Mouse (Mus musculus): Measurements from ENCODE around the gene Rsbn1. TPM values are rescaled to one million over a fixed set of nuclear protein-coding genes. Genes with fewer than 3 reads are reported as not detected.
A peak's percentile ranks its signal among the peaks of the same experiment; 100 is the strongest.

The Rsbn1 gene
- polyA plus RNA-seq (2016; fragmentation: Nextera tagmentation; extraction: Ambion mirVana): 12.6 and 15.1 TPM in 2 replicates

DNA sequence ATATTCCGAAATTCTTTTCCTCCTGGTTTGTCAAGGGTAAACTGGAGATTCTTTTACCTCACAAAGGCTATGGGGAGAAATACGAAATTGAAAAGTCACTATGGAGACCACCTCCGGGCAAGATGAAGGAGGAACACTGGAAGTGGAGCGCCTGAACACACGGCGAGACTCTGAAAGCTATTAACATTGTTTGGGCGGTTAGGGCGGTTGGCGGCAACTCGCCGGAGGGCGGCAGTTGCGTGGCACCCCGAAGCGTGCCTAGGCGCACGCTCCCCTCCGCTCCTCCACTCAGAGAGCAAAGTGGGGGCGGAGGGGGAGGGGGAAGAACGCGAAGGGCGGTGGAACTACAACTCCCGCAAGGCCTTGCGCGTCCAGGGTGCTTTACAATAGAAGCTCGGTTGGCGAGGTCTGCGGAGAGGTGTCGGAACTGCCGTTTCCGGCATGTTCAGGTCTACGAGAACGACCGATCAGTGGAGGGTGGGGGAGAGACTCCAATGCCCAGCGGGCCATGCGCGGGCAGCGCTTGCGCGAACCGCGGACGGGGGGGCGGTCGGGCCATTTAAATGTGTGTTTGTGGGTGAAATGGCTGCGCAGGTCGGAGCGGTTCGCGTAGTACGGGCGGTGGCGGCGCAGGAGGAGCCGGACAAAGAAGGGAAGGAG lies at the start of gene Rsbn1:
Rsbn1 (plus strand) TSS at position 111 of the 660 bp plus-strand sequence.
- under 1% methylated on average over 55 of the region's 55 CpGs for WGBS
- DNase-seq (ENCODE audit: low spot score): peak; percentile 95
- Histone ChIP-seq H3K4me3 (peak within 1 kb of the TSS; percentile 83), H3K27me3 (ENCODE audit: low read depth, poor library complexity, severe bottlenecking) (no peaks in the 10 kb centered on the region), H3K27ac (peak within 1 kb of the TSS; percentile 96), H3K4me1 (peaks cover 16% of the 10 kb centered on the region), H3K36me3 (no peaks in the 10 kb centered on the region), H3K9me3 (replicated peaks) (no peaks in the 10 kb centered on the region)

DNA sequence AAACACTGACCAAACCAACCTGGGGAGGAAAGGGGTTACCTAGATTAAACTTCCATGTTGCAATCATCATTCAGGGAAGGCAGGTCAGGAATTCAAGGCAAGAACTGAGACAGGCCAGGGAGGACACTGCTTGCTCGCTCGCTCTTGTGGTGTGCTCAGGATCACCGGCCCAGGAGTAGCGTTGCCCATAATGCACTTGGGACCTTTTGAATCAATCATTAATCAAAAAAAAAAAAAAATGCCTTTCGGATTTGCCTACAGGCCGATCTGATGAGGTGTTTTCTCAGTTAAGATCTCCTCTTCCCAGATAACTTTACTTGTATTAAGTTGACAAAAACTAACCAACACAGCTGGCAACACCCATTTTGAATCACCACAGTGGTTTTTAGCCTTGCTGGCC lies 49.7 kb upstream of the Rsbn1 start:
- H3K27ac ChIP-seq: no peak overlapping the region
- no peak overlapping the region for H3K4me3 ChIP-seq
- no peaks in the 10 kb centered on the region for H3K9me3 ChIP-seq (replicated peaks)
- H3K4me1 ChIP-seq: no peaks in the 10 kb centered on the region
- no peaks in the 10 kb centered on the region for H3K27me3 ChIP-seq (ENCODE audit: low read depth, poor library complexity, severe bottlenecking)
- 91% methylated on average over 6 of the region's 6 CpGs for WGBS
- DNase-seq (ENCODE audit: low spot score): no peak
- H3K36me3 ChIP-seq: no peaks in the 10 kb centered on the region

DNA sequence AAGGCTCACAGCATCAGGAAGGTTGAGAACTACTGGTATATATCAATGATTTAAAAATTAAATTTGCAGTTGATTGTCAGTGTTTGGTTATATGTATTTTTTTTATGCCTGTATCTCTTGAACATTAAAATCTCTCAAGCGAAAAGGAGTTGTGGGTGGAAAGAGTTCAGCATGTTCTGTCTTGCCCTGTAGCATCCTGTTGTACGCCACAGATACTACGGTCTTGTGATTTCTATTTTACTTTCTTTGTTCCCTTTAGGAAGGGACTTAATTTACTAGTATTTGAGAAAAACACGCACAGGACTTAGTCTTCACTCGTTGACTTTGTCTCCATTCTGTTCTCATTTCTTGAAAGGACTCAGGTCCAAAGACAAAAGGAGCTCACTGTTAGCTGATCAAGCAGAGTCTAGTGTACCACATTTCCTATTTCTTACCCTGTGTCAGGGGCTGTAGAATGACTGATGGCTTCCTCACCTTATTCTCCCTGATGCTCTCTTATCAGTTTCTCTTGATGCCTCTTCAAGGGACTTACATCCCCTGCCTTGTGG lies 46.4 kb upstream of the Rsbn1 start:
- Histone ChIP-seq H3K36me3 (no peaks in the 10 kb centered on the region), H3K27me3 (ENCODE audit: low read depth, poor library complexity, severe bottlenecking) (no peaks in the 10 kb centered on the region), H3K4me1 (no peaks in the 10 kb centered on the region), H3K27ac (no peak overlapping the region), H3K4me3 (no peak overlapping the region), H3K9me3 (replicated peaks) (no peaks in the 10 kb centered on the region)
- 91% methylated on average over 5 of the region's 5 CpGs for WGBS
- DNase-seq (ENCODE audit: low spot score): no peak

DNA sequence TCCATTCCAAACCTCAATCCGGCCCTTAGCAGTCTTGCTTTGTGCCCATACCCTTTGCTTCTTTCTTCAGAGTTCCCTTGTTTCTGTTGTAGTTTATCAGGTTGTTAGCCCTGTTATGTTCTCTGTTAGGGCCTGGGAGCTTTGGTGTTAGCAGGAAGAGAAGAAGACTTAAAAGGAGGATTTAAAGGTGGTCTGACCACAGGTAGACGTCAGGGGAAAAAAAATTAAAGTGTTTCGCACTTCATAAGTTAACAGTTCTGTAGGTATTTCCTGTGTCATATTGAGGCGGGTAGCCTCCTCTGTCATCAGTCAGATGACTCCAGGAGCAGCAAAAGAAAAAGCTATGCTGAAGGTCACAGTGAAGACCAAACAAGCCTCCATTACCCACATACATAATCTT lies 45.9 kb upstream of the Rsbn1 start:
- H3K27ac ChIP-seq: no peak overlapping the region
- WGBS: 81% methylated on average over 4 of the region's 4 CpGs
- no peaks in the 10 kb centered on the region for H3K9me3 ChIP-seq (replicated peaks)
- no peaks in the 10 kb centered on the region for H3K27me3 ChIP-seq (ENCODE audit: low read depth, poor library complexity, severe bottlenecking)
- no peak overlapping the region for H3K4me3 ChIP-seq
- no peaks in the 10 kb centered on the region for H3K36me3 ChIP-seq
- no peak for DNase-seq (ENCODE audit: low spot score)
- H3K4me1 ChIP-seq: no peaks in the 10 kb centered on the region

DNA sequence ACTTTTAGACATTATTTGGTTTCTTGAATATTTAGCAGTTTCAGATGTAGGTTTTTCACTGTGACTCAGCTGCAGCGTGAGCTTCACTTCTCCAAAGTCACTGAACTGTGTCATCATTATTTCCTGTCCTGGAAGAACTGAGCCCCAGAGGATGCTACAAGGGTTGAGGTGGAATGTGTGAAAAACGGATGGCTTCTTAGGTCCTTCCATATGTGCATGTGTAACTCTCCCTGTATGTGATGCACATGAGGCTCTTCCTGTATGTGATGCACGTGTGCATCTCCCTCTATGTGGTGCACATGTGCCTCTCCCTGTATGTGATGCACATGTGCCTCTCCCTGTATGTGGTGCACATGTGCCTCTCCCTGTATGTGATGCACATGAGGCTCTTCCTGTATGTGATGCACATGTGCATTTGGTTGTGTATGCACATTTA lies 41.2 kb upstream of the Rsbn1 start:
- Histone ChIP-seq H3K27ac (no peak overlapping the region), H3K9me3 (replicated peaks) (no peaks in the 10 kb centered on the region), H3K4me3 (no peak overlapping the region), H3K4me1 (no peaks in the 10 kb centered on the region), H3K36me3 (no peaks in the 10 kb centered on the region), H3K27me3 (ENCODE audit: low read depth, poor library complexity, severe bottlenecking) (no peaks in the 10 kb centered on the region)
- DNase-seq (ENCODE audit: low spot score): no peak
- 80% methylated on average over 3 of the region's 3 CpGs for WGBS

DNA sequence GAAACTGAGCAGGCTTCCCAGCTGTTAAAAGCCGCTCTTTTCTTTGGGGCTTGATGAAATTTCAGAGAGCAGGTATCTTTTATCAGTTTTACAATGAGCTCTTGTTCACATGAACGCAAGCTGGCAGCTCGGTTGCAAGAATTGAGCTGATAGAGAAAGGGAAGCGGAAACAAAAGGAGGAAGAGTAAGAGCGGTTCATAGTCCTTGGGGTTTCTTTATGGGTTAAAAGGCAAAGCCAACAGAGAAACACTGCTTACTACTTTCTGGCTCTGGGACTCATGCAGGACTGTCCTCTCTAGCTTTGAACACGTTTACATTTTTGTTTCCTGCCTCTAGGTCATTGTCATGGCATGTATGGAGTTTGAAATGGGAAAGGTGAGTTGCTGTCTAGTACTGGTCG lies 39.6 kb upstream of the Rsbn1 start:
- Histone ChIP-seq H3K27me3 (ENCODE audit: low read depth, poor library complexity, severe bottlenecking) (no peaks in the 10 kb centered on the region), H3K4me1 (no peaks in the 10 kb centered on the region), H3K36me3 (no peaks in the 10 kb centered on the region), H3K4me3 (no peak overlapping the region), H3K9me3 (replicated peaks) (no peaks in the 10 kb centered on the region), H3K27ac (no peak overlapping the region)
- no peak for DNase-seq (ENCODE audit: low spot score)
- WGBS: 75% methylated on average over 7 of the region's 7 CpGs

DNA sequence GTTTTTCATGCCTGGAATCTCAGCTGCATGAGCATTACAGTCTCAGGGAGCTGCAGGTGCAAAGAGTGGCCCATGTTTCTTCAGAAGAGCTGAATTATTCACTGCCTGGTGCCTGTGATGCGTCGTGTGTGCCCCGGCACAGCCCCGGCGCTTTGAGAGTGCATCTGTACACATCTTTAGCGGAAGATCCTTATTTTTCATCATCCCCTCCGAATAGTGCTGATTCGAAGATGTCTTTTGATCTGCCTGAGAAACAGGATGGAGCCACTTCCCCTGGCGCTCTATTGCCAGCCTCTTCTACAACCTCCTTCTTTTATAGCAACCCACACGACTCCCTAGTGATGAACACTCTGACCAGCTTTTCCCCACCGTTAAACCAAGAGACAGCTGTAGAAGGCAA lies 28.0 kb upstream of the Rsbn1 start:
- H3K36me3 ChIP-seq: no peaks in the 10 kb centered on the region
- H3K27ac ChIP-seq: no peak overlapping the region
- DNase-seq (ENCODE audit: low spot score): no peak
- no peaks in the 10 kb centered on the region for H3K9me3 ChIP-seq (replicated peaks)
- no peaks in the 10 kb centered on the region for H3K27me3 ChIP-seq (ENCODE audit: low read depth, poor library complexity, severe bottlenecking)
- no peak overlapping the region for H3K4me3 ChIP-seq
- 81% methylated on average over 11 of the region's 11 CpGs for WGBS
- no peaks in the 10 kb centered on the region for H3K4me1 ChIP-seq

DNA sequence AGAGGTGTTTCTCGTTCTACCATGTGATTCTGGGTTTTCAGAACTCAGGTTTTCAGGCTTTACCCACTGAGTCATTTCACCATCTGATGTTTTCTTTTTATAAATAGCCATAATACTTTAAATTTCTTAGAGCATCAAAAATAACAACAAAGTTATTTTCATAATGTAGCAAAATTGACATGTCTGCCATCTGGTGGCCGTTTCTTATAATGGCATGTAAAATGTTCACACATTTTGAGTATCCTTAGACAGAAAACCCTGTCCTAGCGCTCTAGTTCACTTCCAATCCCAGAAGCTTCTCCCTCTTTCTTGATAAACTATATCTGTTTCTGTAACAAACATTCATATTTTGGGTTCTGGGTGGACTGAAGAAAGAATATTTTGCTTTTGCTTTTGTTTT lies 26.3 kb upstream of the Rsbn1 start:
- no peak overlapping the region for H3K4me3 ChIP-seq
- no peaks in the 10 kb centered on the region for H3K27me3 ChIP-seq (ENCODE audit: low read depth, poor library complexity, severe bottlenecking)
- H3K4me1 ChIP-seq: no peaks in the 10 kb centered on the region; the same call in 1 of the 2 replicates
- DNase-seq (ENCODE audit: low spot score): no peak
- H3K27ac ChIP-seq: no peak overlapping the region
- WGBS: 36% methylated on average over 3 of the region's 3 CpGs
- no peaks in the 10 kb centered on the region for H3K9me3 ChIP-seq (replicated peaks)
- no peaks in the 10 kb centered on the region for H3K36me3 ChIP-seq

DNA sequence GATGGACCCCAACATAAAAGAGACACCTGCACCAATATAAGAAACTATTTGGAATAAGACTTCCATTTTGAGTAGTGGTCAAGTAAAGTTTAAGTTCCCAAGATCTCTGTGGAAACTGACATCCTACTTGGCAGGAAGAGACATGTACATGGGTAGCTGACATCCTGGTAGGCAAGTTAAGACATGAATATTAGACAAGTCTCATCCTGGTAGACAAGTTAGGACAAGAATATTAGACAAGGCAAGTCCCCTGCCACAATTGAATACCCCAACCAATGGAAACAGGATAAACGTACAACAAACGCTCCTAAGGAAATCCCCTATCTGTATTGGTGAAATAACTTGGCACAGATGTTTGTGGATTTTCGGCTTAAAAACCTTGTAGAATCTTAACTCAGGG lies 20.5 kb upstream of the Rsbn1 start:
- Histone ChIP-seq H3K27me3 (ENCODE audit: low read depth, poor library complexity, severe bottlenecking) (no peaks in the 10 kb centered on the region), H3K36me3 (no peaks in the 10 kb centered on the region), H3K9me3 (replicated peaks) (no peaks in the 10 kb centered on the region), H3K27ac (no peak overlapping the region), H3K4me1 (no peaks in the 10 kb centered on the region; the same call in 1 of the 2 replicates), H3K4me3 (no peak overlapping the region)
- DNase-seq (ENCODE audit: low spot score): no peak
- 97% methylated on average over 3 of the region's 3 CpGs for WGBS

DNA sequence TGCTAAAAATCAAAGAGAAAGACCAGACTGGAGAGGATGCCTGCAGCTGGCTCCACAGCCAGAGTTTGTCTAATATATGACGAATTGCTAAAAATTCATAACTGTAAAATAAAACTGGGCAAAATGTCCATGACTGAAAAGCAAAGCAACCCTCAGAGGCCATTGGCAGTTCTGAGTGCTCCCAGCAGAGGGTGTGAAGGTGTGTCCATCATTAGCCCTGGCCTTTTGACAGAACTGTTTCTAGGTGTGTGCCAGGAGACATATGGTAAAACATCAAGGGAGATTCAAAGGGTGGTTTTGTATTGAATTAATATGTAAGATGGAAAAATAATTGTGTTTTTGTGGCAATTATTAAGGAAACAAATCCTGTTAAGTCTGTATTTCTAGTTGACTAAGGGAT lies 9.2 kb upstream of the Rsbn1 start:
- no peak for DNase-seq (ENCODE audit: low spot score)

DNA sequence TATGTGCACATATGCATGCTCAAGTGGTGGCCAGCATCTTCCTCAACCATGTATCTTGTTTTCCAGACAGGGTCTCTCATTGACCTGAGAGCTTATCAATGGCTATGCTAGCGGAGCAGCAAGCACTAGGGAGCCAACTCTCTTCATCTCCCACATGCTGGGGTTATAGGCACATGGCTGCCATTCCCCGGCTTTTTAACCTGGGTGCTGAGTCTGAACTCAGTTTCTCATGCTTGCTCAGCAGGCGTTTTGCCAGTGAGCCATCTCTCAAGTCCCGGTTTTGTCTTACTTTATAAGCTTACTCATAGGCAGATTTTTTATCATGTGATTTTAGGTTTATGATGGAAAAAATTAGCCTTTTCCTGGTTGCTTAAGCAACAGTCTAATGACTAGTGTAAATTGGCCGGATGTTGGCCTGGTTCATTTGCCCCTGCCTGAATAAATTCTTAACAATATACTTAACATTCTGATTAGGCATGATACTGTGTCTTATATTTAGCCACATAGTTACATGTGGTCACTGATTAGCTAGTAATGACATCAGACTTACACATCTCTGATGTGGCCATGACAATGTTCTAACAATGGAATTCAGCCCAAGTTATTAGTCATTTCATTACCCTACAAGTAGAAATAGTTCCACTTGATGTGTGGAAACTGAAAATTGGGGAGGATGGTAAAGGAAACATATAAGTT lies 6.4 kb upstream of the Rsbn1 start:
- no peak overlapping the region for H3K27ac ChIP-seq
- H3K9me3 ChIP-seq (replicated peaks): no peaks in the 10 kb centered on the region
- no peak for DNase-seq (ENCODE audit: low spot score)
- no peaks in the 10 kb centered on the region for H3K4me1 ChIP-seq
- no peaks in the 10 kb centered on the region for H3K36me3 ChIP-seq
- H3K4me3 ChIP-seq: no peak overlapping the region
- H3K27me3 ChIP-seq (ENCODE audit: low read depth, poor library complexity, severe bottlenecking): no peaks in the 10 kb centered on the region
- WGBS: 78% methylated on average over 5 of the region's 5 CpGs

More for the DNA sequence above, 9.2 kb upstream of the Rsbn1 start:
- H3K4me1 ChIP-seq: no peaks in the 10 kb centered on the region
- no peak overlapping the region for H3K27ac ChIP-seq
- 91% methylated on average over 1 of the region's 1 CpGs for WGBS
- H3K9me3 ChIP-seq (replicated peaks): no peaks in the 10 kb centered on the region
- no peaks in the 10 kb centered on the region for H3K27me3 ChIP-seq (ENCODE audit: low read depth, poor library complexity, severe bottlenecking)
- H3K36me3 ChIP-seq: no peaks in the 10 kb centered on the region
- no peak overlapping the region for H3K4me3 ChIP-seq

DNA sequence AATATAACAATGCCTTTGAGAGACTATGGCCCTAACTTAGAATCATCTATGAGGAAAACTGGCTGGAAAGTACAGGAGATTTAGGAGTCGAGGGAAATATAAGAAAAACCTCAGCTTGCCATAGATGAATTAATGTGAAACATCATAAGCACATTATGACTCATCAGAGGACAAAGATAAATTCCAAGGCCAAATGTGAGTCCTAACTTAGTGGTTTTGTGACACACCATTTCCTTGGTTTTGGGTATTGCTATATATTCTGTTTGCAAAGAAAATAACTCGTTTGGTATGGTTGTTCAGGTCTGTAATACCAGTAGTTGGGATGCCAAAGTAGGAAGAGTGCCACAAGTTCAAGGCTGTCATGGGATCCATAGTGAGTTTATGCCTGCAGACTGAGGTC lies 5.1 kb upstream of the Rsbn1 start:
- H3K4me3 ChIP-seq: no peak overlapping the region
- no peaks in the 10 kb centered on the region for H3K9me3 ChIP-seq (replicated peaks)
- no peak overlapping the region for H3K27ac ChIP-seq
- WGBS: 72% methylated on average over 2 of the region's 2 CpGs
- no peaks in the 10 kb centered on the region for H3K4me1 ChIP-seq
- DNase-seq (ENCODE audit: low spot score): no peak
- H3K36me3 ChIP-seq: no peaks in the 10 kb centered on the region
- H3K27me3 ChIP-seq (ENCODE audit: low read depth, poor library complexity, severe bottlenecking): no peaks in the 10 kb centered on the region

DNA sequence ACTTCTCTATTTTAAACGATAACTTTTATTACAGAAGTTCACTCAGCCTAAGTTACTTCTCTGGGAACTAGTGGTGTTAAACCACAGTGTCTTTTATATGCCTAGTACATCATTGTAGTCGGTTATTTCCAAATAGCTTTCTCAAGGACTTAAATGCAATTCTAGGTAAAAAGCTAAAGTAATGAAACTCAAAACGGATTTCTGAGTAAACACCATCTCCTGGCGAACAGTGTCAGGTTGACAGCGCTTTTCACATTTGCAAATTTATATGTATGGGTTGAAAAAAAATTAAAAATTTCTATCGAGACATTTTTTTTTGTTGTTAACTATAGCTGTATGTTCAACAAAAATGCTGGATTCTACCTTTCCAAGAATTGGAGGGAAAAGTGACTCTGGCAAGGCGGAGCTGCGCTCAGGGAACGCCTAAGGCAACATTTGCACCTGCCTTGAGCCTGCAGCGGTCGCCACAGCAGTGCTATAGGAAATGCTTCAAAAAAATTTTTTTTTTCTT lies 414 bp upstream of the Rsbn1 start:
- H3K27ac ChIP-seq: peak overlapping the region; percentile 96
- peak; percentile 41 for DNase-seq (ENCODE audit: low spot score)
- H3K27me3 ChIP-seq (ENCODE audit: low read depth, poor library complexity, severe bottlenecking): no peaks in the 10 kb centered on the region
- peak overlapping the region; percentile 83 for H3K4me3 ChIP-seq
- peaks cover 16% of the 10 kb centered on the region for H3K4me1 ChIP-seq
- no peaks in the 10 kb centered on the region for H3K9me3 ChIP-seq (replicated peaks)
- 13% methylated on average over 11 of the region's 11 CpGs for WGBS
- H3K36me3 ChIP-seq: no peaks in the 10 kb centered on the region
